In genomic region chr11:48871817-48872541, GRCm38 (mm10) we compare ENCODE assay signal across 8 mouse cellular contexts. TPM values are rescaled to one million over a fixed set of nuclear protein-coding genes. Genes with fewer than 3 reads are reported as not detected.
A peak's percentile ranks its signal among the peaks of the same experiment; 100 is the strongest.
DNase-seq lines count a peak whose midpoint lies in the region; ATAC-seq lines count a peak whose summit lies in the region.

No protein-coding gene starts in this region.

- no peaks in the 10 kb centered on the region for H3K9me3 ChIP-seq in forebrain, embryonic 13.5 days (replicated peaks)
- H3K9me3 ChIP-seq in hindbrain, embryonic 10.5 days: no peaks in the 10 kb centered on the region

- DNase-seq in frontal cortex, postnatal 10 days (ENCODE audit: low spot score in 2 of 2): no peak
- DNase-seq in adrenal gland, postnatal 25 days: peak; percentile 33
- DNase-seq in hindbrain, embryonic 10.5 days (ENCODE audit: low spot score): peak; percentile 25
- DNase-seq in layer of hippocampus, postnatal 10 days (ENCODE audit: low spot score in 2 of 2): peak; percentile 29 to 31
- peak; percentile 37 to 53 for DNase-seq in lung, postnatal 4 days
- peak; percentile 40 for DNase-seq in retina, postnatal 1 day

- H3K36me3 ChIP-seq in forebrain, embryonic 13.5 days (ENCODE audit: poor library complexity, severe bottlenecking): no peaks in the 10 kb centered on the region
- H3K36me3 ChIP-seq in hindbrain, embryonic 10.5 days: no peaks in the 10 kb centered on the region

- peak overlapping the region; percentile 66 for H3K4me2 ChIP-seq in forebrain, embryonic 13.5 days

- peak; percentile 71 for ATAC-seq in frontal cortex, adult (ENCODE audit: low TSS enrichment)
- peak; percentile 34; the same call in 1 of the 2 replicates for ATAC-seq in forebrain, embryonic 13.5 days

- peak overlapping the region; percentile 52 for H3K9ac ChIP-seq in forebrain, embryonic 13.5 days

- peaks cover 11% of the 10 kb centered on the region for H3K27me3 ChIP-seq in forebrain, embryonic 13.5 days
- H3K27me3 ChIP-seq in hindbrain, embryonic 10.5 days (ENCODE audit: insufficient read depth, poor library complexity, severe bottlenecking): peaks cover 20% of the 10 kb centered on the region

- peak overlapping the region; percentile 41 for H3K4me3 ChIP-seq in forebrain, embryonic 13.5 days
- peak overlapping the region; percentile 58 for H3K4me3 ChIP-seq in hindbrain, embryonic 10.5 days

- WGBS in forebrain, embryonic 13.5 days: 9% methylated on average over 17 of the region's 17 CpGs
- 9% methylated on average over 17 of the region's 17 CpGs for WGBS in hindbrain, embryonic 10.5 days

- no peak overlapping the region for H3K27ac ChIP-seq in forebrain, embryonic 13.5 days
- H3K27ac ChIP-seq in hindbrain, embryonic 10.5 days: peak overlapping the region; percentile 66

- peaks cover 12% of the 10 kb centered on the region for H3K4me1 ChIP-seq in forebrain, embryonic 13.5 days
- peaks cover 21% of the 10 kb centered on the region for H3K4me1 ChIP-seq in hindbrain, embryonic 10.5 days (replicated peaks)

RNA-seq across cellular contexts. Expression of gene Irgm1, which starts 0.5 kb away (rescaled TPM):
- 18.7 and 22.6 TPM in 2 replicates for total RNA-seq in adrenal gland, postnatal 25 days (2021)
- polyA plus RNA-seq in forebrain, embryonic 13.5 days (2015; fragmentation: Nextera tagmentation; extraction: Ambion mirVana): 1.6 and 1.9 TPM in 2 replicates
- 1.8 and 2.4 TPM in 2 replicates for polyA plus RNA-seq in hindbrain, embryonic 10.5 days (2016; fragmentation: Nextera tagmentation; extraction: Ambion mirVana)
- 1 to 10 TPM; 3.3 TPM for total RNA-seq in layer of hippocampus, postnatal 10 days (2021)

RNA-seq across cellular contexts. Expression of gene Gm5431, which starts 30.0 kb away (rescaled TPM):
- 1.3 TPM in 2 replicates for total RNA-seq in adrenal gland, postnatal 25 days (2021)
- 0.08 TPM in 1 of 2 replicates, not detected in the other for polyA plus RNA-seq in forebrain, embryonic 13.5 days (2015; fragmentation: Nextera tagmentation; extraction: Ambion mirVana)
- polyA plus RNA-seq in hindbrain, embryonic 10.5 days (2016; fragmentation: Nextera tagmentation; extraction: Ambion mirVana): 0.12 TPM in 1 of 2 replicates, not detected in the other
- total RNA-seq in layer of hippocampus, postnatal 10 days (2021): under 1 TPM; 0.33 to 0.39 TPM

RNA-seq across cellular contexts. Expression of gene Gm12184, which starts 45.5 kb away (rescaled TPM):
- total RNA-seq in adrenal gland, postnatal 25 days (2021): 2.3 and 3.6 TPM in 2 replicates
- polyA plus RNA-seq in forebrain, embryonic 13.5 days (2015; fragmentation: Nextera tagmentation; extraction: Ambion mirVana): 4.2 and 5.2 TPM in 2 replicates
- 3.5 and 4.7 TPM in 2 replicates for polyA plus RNA-seq in hindbrain, embryonic 10.5 days (2016; fragmentation: Nextera tagmentation; extraction: Ambion mirVana)
- 1 to 10 TPM in 1 of 2 experiments, under 1 TPM in 1; 0.98 to 1.4 TPM for total RNA-seq in layer of hippocampus, postnatal 10 days (2021)

RNA-seq across cellular contexts. Expression of gene Trim7, which starts 46.0 kb away (rescaled TPM):
- total RNA-seq in adrenal gland, postnatal 25 days (2021): 16.9 and 17.6 TPM in 2 replicates
- 0.71 and 0.80 TPM in 2 replicates for polyA plus RNA-seq in forebrain, embryonic 13.5 days (2015; fragmentation: Nextera tagmentation; extraction: Ambion mirVana)
- 0.26 and 0.30 TPM in 2 replicates for polyA plus RNA-seq in hindbrain, embryonic 10.5 days (2016; fragmentation: Nextera tagmentation; extraction: Ambion mirVana)
- total RNA-seq in layer of hippocampus, postnatal 10 days (2021): 1 to 10 TPM; 4.9 to 5.6 TPM

RNA-seq across cellular contexts. Expression of gene Trim41, which starts 54.8 kb away (rescaled TPM):
- 48.6 and 53.0 TPM in 2 replicates for total RNA-seq in adrenal gland, postnatal 25 days (2021)
- 6.0 and 7.4 TPM in 2 replicates for polyA plus RNA-seq in forebrain, embryonic 13.5 days (2015; fragmentation: Nextera tagmentation; extraction: Ambion mirVana)
- polyA plus RNA-seq in hindbrain, embryonic 10.5 days (2016; fragmentation: Nextera tagmentation; extraction: Ambion mirVana): 4.5 and 5.1 TPM in 2 replicates
- 10 to 100 TPM; 44.1 to 58.1 TPM for total RNA-seq in layer of hippocampus, postnatal 10 days (2021)

Comparison
In these comparisons a context has a peak if more than half of its experiments do, and no peak if none do; other contexts are left out.
1. DNase-seq: peak in adrenal gland, postnatal 25 days (single experiment), hindbrain, embryonic 10.5 days (single experiment), layer of hippocampus, postnatal 10 days (2 of 2), lung, postnatal 4 days (2 of 2) and retina, postnatal 1 day (single experiment); none in frontal cortex, postnatal 10 days (0 of 2).